Mouse (Mus musculus) central nervous system, embryonic 14 days (tissue): ENCODE data around the gene Ergic3. TPM values are rescaled to one million over a fixed set of nuclear protein-coding genes. Genes with fewer than 3 reads are reported as not detected.

Experiments used
- polyA plus RNA-seq: library from polyadenylated mRNA; depleted of rRNA; stranded (reverse); fragments of >200 nt; gene quantifications from 2 replicates; pipeline ENCODE4 v1.2.3, GENCODE M21; 2012; rRNA removed

Gene Ergic3
- polyA plus RNA-seq: 364 and 378 TPM in 2 replicates

DNA sequence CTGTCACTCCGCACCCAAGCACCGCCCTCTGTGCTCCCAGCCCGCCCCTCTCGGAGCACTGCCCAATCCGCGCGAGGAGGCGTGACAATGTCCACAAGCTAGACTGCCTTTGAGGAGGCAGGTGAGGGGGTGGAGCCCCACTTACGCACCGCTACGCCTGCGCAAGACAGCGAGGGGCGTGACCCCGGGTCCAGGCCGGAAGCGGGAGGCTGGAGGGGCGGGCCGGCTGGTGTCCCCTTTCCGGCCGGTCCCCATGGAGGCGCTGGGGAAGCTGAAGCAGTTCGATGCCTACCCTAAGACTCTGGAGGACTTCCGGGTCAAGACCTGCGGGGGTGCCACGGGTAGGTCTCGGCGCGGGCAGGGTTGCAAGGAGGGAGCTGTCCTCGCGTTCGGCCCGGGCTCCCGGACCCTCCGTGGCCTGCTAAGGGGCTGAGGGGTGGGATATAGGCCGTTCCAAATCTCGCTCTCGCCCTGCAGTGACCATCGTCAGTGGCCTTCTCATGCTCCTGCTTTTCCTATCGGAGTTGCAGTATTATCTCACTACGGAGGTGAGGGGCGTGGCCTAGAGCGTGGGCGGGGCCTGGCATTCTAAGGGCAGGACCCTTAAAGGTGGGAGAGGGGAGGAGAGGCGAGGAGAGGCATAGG lies at the start of gene Ergic3, which contains the start of gene 6430550D23Rik:
Gene Ergic3, plus strand, starts transcription at position 158 of the 645 bp plus-strand sequence.
Gene 6430550D23Rik, minus strand, starts transcription at position 90 of the 645 bp plus-strand sequence.

DNA sequence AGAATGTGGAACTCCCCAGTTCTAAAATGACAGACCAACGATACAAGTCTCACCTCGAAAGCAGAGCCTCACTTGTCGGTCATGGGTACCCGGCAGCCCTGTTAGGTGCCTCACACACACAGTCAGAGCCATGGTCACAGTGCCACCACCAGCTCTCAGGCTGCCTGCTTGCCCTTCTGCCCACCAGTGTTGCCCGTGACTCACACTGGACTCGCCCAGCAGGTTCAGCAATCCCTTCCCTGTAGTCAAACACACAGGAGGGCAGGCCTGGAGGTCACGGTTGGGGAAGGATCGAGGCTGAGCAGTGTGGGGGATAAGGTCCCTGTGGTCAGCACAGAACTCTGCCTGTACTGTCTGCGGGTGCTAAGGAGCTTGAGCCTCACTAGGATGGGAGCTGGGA lies 45.0 kb downstream of the Ergic3 start, which contains the start of gene Fer1l4:
Gene Fer1l4, minus strand, starts transcription at position 132 of the 400 bp plus-strand sequence.

GRCm38 (mm10) chr2:156065099-156066041 lies 57.5 kb downstream of the Ergic3 start, which contains the start of gene Spag4:
Spag4 (plus strand) TSS chr2:156065175.

Other genes starting within 250 kb of the Ergic3 start
- 47.7 and 48.1 TPM in 2 replicates for gene Mmp24, start 232.7 kb upstream of the Ergic3 start, polyA plus RNA-seq
- 22.7 and 22.9 TPM in 2 replicates for gene BC029722, start 188.6 kb upstream of the Ergic3 start, polyA plus RNA-seq
- gene Eif6, start 181.1 kb upstream of the Ergic3 start, polyA plus RNA-seq: 83.7 and 90.0 TPM in 2 replicates
- gene Fam83c, start 173.2 kb upstream of the Ergic3 start, polyA plus RNA-seq: 0.08 TPM in 1 of 2 replicates, not detected in the other
- 48.4 and 50.8 TPM in 2 replicates for gene Uqcc1, start 77.7 kb upstream of the Ergic3 start, polyA plus RNA-seq
- gene Gm15557, start 67.3 kb upstream of the Ergic3 start, polyA plus RNA-seq: not detected in 2 replicates
- gene Gdf5, start 62.7 kb upstream of the Ergic3 start, polyA plus RNA-seq: 1.2 and 2.2 TPM in 2 replicates
- gene Cep250, start 51.6 kb upstream of the Ergic3 start, polyA plus RNA-seq: 23.8 and 26.5 TPM in 2 replicates
- gene 6430550D23Rik, start 68 bp upstream of the Ergic3 start, polyA plus RNA-seq: 3.9 and 4.1 TPM in 2 replicates
- 0.05 TPM in 2 replicates for gene Fer1l4, start 44.9 kb downstream of the Ergic3 start, polyA plus RNA-seq
- 9.0 and 11.0 TPM in 2 replicates for gene Spag4, start 57.1 kb downstream of the Ergic3 start, polyA plus RNA-seq
- 72.3 and 85.1 TPM in 2 replicates for gene Cpne1, start 103.9 kb downstream of the Ergic3 start, polyA plus RNA-seq
- gene Rbm12, start 103.9 kb downstream of the Ergic3 start, polyA plus RNA-seq: 25.2 and 25.7 TPM in 2 replicates
- gene Gm28036, start 119.0 kb downstream of the Ergic3 start, polyA plus RNA-seq: 12.9 and 13.2 TPM in 2 replicates
- gene Romo1, start 136.0 kb downstream of the Ergic3 start, polyA plus RNA-seq: 400 and 406 TPM in 2 replicates
- 31.2 and 36.0 TPM in 2 replicates for gene Nfs1, start 136.1 kb downstream of the Ergic3 start, polyA plus RNA-seq
- 194 and 214 TPM in 2 replicates for gene Rbm39, start 172.2 kb downstream of the Ergic3 start, polyA plus RNA-seq
- 26.2 and 28.2 TPM in 2 replicates for gene Phf20, start 188.4 kb downstream of the Ergic3 start, polyA plus RNA-seq